Mouse (Mus musculus) induced T-regulatory cell, adult 2 months (primary cell): Measurements from ENCODE around the gene Gm3072.
"Not testable (repeated sequence)": the region's sequence is repeated elsewhere in the genome, so short reads cannot be mapped to it uniquely, and the experiment has no call there.

Experiments
- DNase-seq: peaks from one replicate; pipeline ENCODE4 v3.0.0-alpha.2; 2012; ENCODE audit warnings: low read depth

Gm3072 gene

DNA sequence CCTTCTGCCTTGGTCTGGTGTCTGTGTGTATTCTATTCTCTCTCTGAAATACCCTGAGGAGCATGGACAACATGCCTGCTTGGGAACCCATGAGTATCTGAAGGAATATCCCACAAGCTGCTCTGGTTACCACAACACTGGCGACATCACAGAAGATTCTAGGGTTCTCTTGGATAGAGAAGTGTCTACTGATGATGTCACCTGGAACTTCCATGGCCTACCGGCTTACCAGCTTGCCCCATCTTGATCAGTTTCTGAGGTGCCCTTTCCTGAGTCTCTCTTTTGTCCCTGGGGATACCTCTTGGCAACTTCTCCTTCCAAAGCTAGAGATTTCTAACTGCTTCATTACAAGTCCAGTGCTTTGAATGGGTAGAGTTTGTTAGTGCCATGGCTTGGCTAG, at the start of gene Gm3072:
TSS of gene Gm3072 (minus strand) at position 101 of the 400 bp plus-strand sequence.
- DNase-seq = not testable (repeated sequence)

DNA sequence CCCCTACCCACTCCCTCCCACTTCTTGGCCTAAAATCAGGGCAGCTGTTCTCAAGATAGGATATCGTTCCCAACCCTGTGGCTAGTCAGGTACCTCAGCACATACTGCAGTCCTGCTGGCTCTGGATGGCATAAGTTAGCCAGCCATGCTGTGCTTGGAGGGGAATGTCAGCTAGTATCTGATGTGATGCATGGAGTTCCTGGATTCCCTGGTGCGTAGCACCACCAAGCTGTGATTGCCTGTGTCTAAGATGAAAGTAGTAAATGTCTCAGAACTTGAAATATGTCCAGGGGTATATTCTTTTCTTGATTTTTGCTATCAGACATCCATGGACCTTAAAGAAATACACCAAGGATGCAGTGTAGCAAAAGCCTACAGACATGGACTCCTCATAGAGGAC, 23.8 kb upstream of the Gm3072 start:
- not testable (repeated sequence) for DNase-seq

- DNase-seq = not testable (repeated sequence)
Observed at GRCm38 (mm10) chr14:41646387-41646786, 22.0 kb upstream of the Gm3072 start, which contains the start of gene Gm3676. Gene Gm3676, minus strand, starts transcription at chr14:41646487.

- DNase-seq = not testable (repeated sequence)
Observed at GRCm38 (mm10) chr14:41630144-41630543, 5.7 kb upstream of the Gm3072 start.

GRCm38 (mm10) chr14:41622535-41622934, 1.9 kb downstream of the Gm3072 start:
- not testable (repeated sequence) for DNase-seq

DNA sequence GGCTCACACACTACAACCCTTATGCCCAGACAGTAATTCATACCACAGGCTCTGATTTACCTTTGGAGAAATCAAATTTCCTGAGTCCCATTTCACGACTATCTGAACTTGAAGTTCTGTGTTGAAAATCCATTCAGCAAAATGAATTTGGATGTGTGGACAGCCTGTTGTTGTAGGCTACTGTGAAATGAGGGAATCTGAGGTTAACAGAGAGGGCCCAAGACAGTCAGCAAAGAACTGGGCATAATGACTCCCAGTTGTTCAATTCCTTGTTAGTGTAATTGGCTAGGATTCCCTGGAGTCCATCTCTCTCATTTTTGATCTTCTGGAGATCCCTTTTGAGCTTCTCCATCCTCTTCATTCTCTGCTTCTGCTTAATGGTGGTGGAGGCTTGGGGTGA, 13.7 kb downstream of the Gm3072 start:
- DNase-seq = not testable (repeated sequence)

DNA sequence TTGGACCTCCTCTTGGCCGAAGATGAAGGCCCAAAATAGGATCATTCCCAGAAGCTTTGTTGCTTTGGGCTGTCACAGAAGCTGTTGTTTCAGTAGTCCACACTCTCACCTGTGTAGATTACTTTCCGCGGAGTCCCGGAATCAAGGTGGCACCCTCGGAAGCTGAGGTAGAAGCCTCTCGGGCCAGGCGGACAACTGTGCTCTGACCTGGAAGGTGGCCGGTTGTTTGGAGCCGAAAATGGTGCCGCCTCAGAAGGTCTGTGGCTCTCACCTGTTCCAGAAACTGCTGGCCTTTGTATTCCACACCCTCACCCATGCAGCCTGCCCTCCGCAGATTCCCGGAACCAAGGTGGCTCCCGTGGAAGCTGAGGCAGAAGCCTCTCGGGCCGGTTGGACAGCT, 23.5 kb downstream of the Gm3072 start:
- not testable (repeated sequence) for DNase-seq

- not testable (repeated sequence) for DNase-seq
Observed at GRCm38 (mm10) chr14:41586346-41586745, 38.1 kb downstream of the Gm3072 start.

DNA sequence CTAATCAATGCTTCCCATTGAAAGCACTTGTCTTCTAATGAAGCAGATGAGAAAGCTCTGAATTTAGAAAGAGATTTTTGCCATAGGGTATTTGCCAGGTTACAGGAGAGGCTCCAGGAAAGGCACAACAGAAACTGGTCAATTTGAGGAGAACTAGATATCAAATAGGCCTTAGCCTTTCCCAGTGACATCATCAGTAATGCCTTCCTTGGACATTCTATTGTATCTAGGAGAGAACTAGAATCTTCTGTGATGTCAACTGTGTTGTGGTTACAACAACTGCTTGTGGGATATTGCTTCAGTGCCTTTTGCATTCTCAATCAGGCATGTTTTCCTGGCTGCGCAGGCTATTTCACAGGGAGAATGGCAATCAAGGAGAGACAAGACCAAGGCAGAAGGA, 51.5 kb downstream of the Gm3072 start, which contains the start of gene 1700049E17Rik2:
TSS of gene 1700049E17Rik2 (plus strand) at position 301 of the 400 bp plus-strand sequence.
- DNase-seq = not testable (repeated sequence)
